Mouse (Mus musculus): Measurements from ENCODE around the gene Rplp1. TPM values are rescaled to one million over a fixed set of nuclear protein-coding genes. Genes with fewer than 3 reads are reported as not detected.
A peak's percentile ranks its signal among the peaks of the same experiment; 100 is the strongest.

The Rplp1 gene
- total and polyA plus RNA-seq, 2 experiments = 1,606 to 6,066 TPM

- DNase-seq (ENCODE audit: extremely low read depth, low read depth, low spot score) = no peak
- no peaks in the 10 kb centered on the region for H3K4me1 ChIP-seq (ENCODE audit: control insufficient read depth, insufficient read depth, low read length)
- H3K79me2 ChIP-seq (ENCODE audit: control insufficient read depth, insufficient read depth, low read length) = no peaks in the 10 kb centered on the region
- H3K4me3 ChIP-seq (ENCODE audit: insufficient read depth, low read depth, low read length) = no peak overlapping the region
- H3K27me3 ChIP-seq (ENCODE audit: control insufficient read depth, insufficient read depth, low read length) = no peaks in the 10 kb centered on the region; the same call in 1 of the 2 replicates
- no peak overlapping the region for H3K9ac ChIP-seq (ENCODE audit: low read depth, low read length)
- no peaks in the 10 kb centered on the region for H3K36me3 ChIP-seq (ENCODE audit: control insufficient read depth, insufficient read depth, low read length)
- TF ChIP-seq POLR2A (IDR thresholded peaks at IDR 0.05; ENCODE audit: extremely low read depth, insufficient read depth, low read length) (no peak), CTCF (IDR thresholded peaks at IDR 0.05; ENCODE audit: low read depth, low read length) (no peak)
- WGBS = 13% methylated on average over 7 of the region's 7 CpGs
- no peak overlapping the region for H3K27ac ChIP-seq (replicated peaks; ENCODE audit: insufficient read depth, low read depth, low read length)
Observed at GRCm38 (mm10) chr9:61904201-61904600, 10.1 kb downstream of the Rplp1 start.

- H3K4me3 ChIP-seq (ENCODE audit: insufficient read depth, low read depth, low read length) = no peak overlapping the region
- no peaks in the 10 kb centered on the region for H3K79me2 ChIP-seq (ENCODE audit: control insufficient read depth, insufficient read depth, low read length)
- no peak overlapping the region for H3K27ac ChIP-seq (replicated peaks; ENCODE audit: insufficient read depth, low read depth, low read length)
- no peaks in the 10 kb centered on the region for H3K4me1 ChIP-seq (ENCODE audit: control insufficient read depth, insufficient read depth, low read length)
- no peaks in the 10 kb centered on the region; the same call in 1 of the 2 replicates for H3K27me3 ChIP-seq (ENCODE audit: control insufficient read depth, insufficient read depth, low read length)
- WGBS = 64% methylated on average over 9 of the region's 9 CpGs
- H3K36me3 ChIP-seq (ENCODE audit: control insufficient read depth, insufficient read depth, low read length) = no peaks in the 10 kb centered on the region
- DNase-seq (ENCODE audit: extremely low read depth, low read depth, low spot score) = no peak
- no peak overlapping the region for H3K9ac ChIP-seq (ENCODE audit: low read depth, low read length)
- no peak for TF ChIP-seq CTCF (IDR thresholded peaks at IDR 0.05; ENCODE audit: low read depth, low read length)
- TF ChIP-seq POLR2A (IDR thresholded peaks at IDR 0.05; ENCODE audit: extremely low read depth, insufficient read depth, low read length) = no peak
Observed at GRCm38 (mm10) chr9:61902445-61902844, 11.9 kb downstream of the Rplp1 start.

- no peak for DNase-seq (ENCODE audit: extremely low read depth, low read depth, low spot score)
- H3K27me3 ChIP-seq (ENCODE audit: control insufficient read depth, insufficient read depth, low read length) = no peaks in the 10 kb centered on the region; the same call in 1 of the 2 replicates
- H3K27ac ChIP-seq (replicated peaks; ENCODE audit: insufficient read depth, low read depth, low read length) = no peak overlapping the region
- H3K9ac ChIP-seq (ENCODE audit: low read depth, low read length) = no peak overlapping the region
- TF ChIP-seq CTCF (IDR thresholded peaks at IDR 0.05; ENCODE audit: low read depth, low read length) (no peak), POLR2A (IDR thresholded peaks at IDR 0.05; ENCODE audit: extremely low read depth, insufficient read depth, low read length) (no peak)
- no peaks in the 10 kb centered on the region for H3K4me1 ChIP-seq (ENCODE audit: control insufficient read depth, insufficient read depth, low read length)
- no peak overlapping the region for H3K4me3 ChIP-seq (ENCODE audit: insufficient read depth, low read depth, low read length)
- no peaks in the 10 kb centered on the region for H3K36me3 ChIP-seq (ENCODE audit: control insufficient read depth, insufficient read depth, low read length)
- no peaks in the 10 kb centered on the region for H3K79me2 ChIP-seq (ENCODE audit: control insufficient read depth, insufficient read depth, low read length)
- 83% methylated on average over 4 of the region's 4 CpGs for WGBS
Observed at GRCm38 (mm10) chr9:61901574-61901973, 12.8 kb downstream of the Rplp1 start.

- peak; percentile 37 for DNase-seq (ENCODE audit: extremely low read depth, low read depth, low spot score)
- H3K79me2 ChIP-seq (ENCODE audit: control insufficient read depth, insufficient read depth, low read length) = no peaks in the 10 kb centered on the region
Observed at GRCm38 (mm10) chr9:61899804-61900203, 14.5 kb downstream of the Rplp1 start.

GRCm38 (mm10) chr9:61898401-61898800 lies 15.9 kb downstream of the Rplp1 start:
- under 1% methylated on average over 8 of the region's 8 CpGs for WGBS
- DNase-seq (ENCODE audit: extremely low read depth, low read depth, low spot score) = peak; percentile 16
- Histone ChIP-seq H3K27me3 (ENCODE audit: control insufficient read depth, insufficient read depth, low read length) (no peaks in the 10 kb centered on the region; the same call in 1 of the 2 replicates), H3K4me3 (ENCODE audit: insufficient read depth, low read depth, low read length) (no peak overlapping the region), H3K79me2 (ENCODE audit: control insufficient read depth, insufficient read depth, low read length) (no peaks in the 10 kb centered on the region), H3K9ac (ENCODE audit: low read depth, low read length) (no peak overlapping the region), H3K36me3 (ENCODE audit: control insufficient read depth, insufficient read depth, low read length) (no peaks in the 10 kb centered on the region), H3K4me1 (ENCODE audit: control insufficient read depth, insufficient read depth, low read length) (no peaks in the 10 kb centered on the region), H3K27ac (replicated peaks; ENCODE audit: insufficient read depth, low read depth, low read length) (no peak overlapping the region)
- TF ChIP-seq POLR2A (IDR thresholded peaks at IDR 0.05; ENCODE audit: extremely low read depth, insufficient read depth, low read length) = no peak
- TF ChIP-seq CTCF (IDR thresholded peaks at IDR 0.05; ENCODE audit: low read depth, low read length) = peak; percentile 90

More at GRCm38 (mm10) chr9:61899804-61900203, 14.5 kb downstream of the Rplp1 start:
- peak; percentile 88 for TF ChIP-seq CTCF (IDR thresholded peaks at IDR 0.05; ENCODE audit: low read depth, low read length)
- TF ChIP-seq POLR2A (IDR thresholded peaks at IDR 0.05; ENCODE audit: extremely low read depth, insufficient read depth, low read length) = no peak
- Histone ChIP-seq H3K4me1 (ENCODE audit: control insufficient read depth, insufficient read depth, low read length) (no peaks in the 10 kb centered on the region), H3K27ac (replicated peaks; ENCODE audit: insufficient read depth, low read depth, low read length) (no peak overlapping the region), H3K36me3 (ENCODE audit: control insufficient read depth, insufficient read depth, low read length) (no peaks in the 10 kb centered on the region), H3K9ac (ENCODE audit: low read depth, low read length) (no peak overlapping the region), H3K27me3 (ENCODE audit: control insufficient read depth, insufficient read depth, low read length) (no peaks in the 10 kb centered on the region; the same call in 1 of the 2 replicates), H3K4me3 (ENCODE audit: insufficient read depth, low read depth, low read length) (no peak overlapping the region)
- WGBS = 8% methylated on average over 16 of the region's 16 CpGs

- DNase-seq (ENCODE audit: extremely low read depth, low read depth, low spot score) = no peak
- H3K36me3 ChIP-seq (ENCODE audit: control insufficient read depth, insufficient read depth, low read length) = no peaks in the 10 kb centered on the region
- TF ChIP-seq POLR2A (IDR thresholded peaks at IDR 0.05; ENCODE audit: extremely low read depth, insufficient read depth, low read length) (no peak), CTCF (IDR thresholded peaks at IDR 0.05; ENCODE audit: low read depth, low read length) (no peak)
- no peaks in the 10 kb centered on the region for H3K27me3 ChIP-seq (ENCODE audit: control insufficient read depth, insufficient read depth, low read length)
- H3K27ac ChIP-seq (replicated peaks; ENCODE audit: insufficient read depth, low read depth, low read length) = no peak overlapping the region
- H3K4me1 ChIP-seq (ENCODE audit: control insufficient read depth, insufficient read depth, low read length) = no peaks in the 10 kb centered on the region
- WGBS = 77% methylated on average over 8 of the region's 8 CpGs
- no peak overlapping the region for H3K9ac ChIP-seq (ENCODE audit: low read depth, low read length)
- H3K4me3 ChIP-seq (ENCODE audit: insufficient read depth, low read depth, low read length) = no peak overlapping the region
- H3K79me2 ChIP-seq (ENCODE audit: control insufficient read depth, insufficient read depth, low read length) = no peaks in the 10 kb centered on the region
Observed at GRCm38 (mm10) chr9:61895014-61895413, 19.3 kb downstream of the Rplp1 start.

Data from liver, adult 2 months (tissue).